Comparison of ENCODE assay signal across 16 mouse cellular contexts in genomic region chr13:32601315-32601714, GRCm38 (mm10).
A peak's percentile ranks its signal among the peaks of the same experiment; 100 is the strongest.
DNase-seq lines count a peak whose midpoint lies in the region; ATAC-seq lines count a peak whose summit lies in the region.
"Had no signal": no experiment of that assay in that cellular context is flagged by ENCODE, and none has a peak within 500 bp of the region (broad histone marks: within the 10 kb centered on the region; RNA-seq: fewer than 3 reads in every experiment).

No protein-coding gene starts in this region.

- intact Hi-C loops in left cerebral cortex, postnatal 4 days (cut with DNase I), result no loop called here

- WGBS in embryonic facial prominence, embryonic 14.5 days, result 49% methylated on average over 5 of the region's 5 CpGs

- DNase-seq in left cerebral cortex, postnatal 4 days, result peak; percentile 15
- no peak for DNase-seq in left cerebral cortex, adult 11 months (ENCODE audit: low spot score)
- DNase-seq in embryonic facial prominence, embryonic 14.5 days (ENCODE audit: low spot score), result no peak
- DNase-seq in gastrocnemius, postnatal 25 days, result peak; percentile 67
- DNase-seq in thymus, postnatal 4 days, result no peak
- DNase-seq in ovary, postnatal 10 days (ENCODE audit: low spot score), result no peak
- DNase-seq: cerebellum, postnatal 25 days; lung, embryonic 14.5 days; thymus, adult 2 months had no signal

- no peaks in the 10 kb centered on the region for H3K27me3 ChIP-seq in embryonic facial prominence, embryonic 14.5 days (replicated peaks; ENCODE audit: control insufficient read depth, insufficient read depth, low read length)
- H3K27me3 ChIP-seq: hindbrain, embryonic 15.5 days; liver, embryonic 12.5 days had no signal

- H3K4me2 ChIP-seq in embryonic facial prominence, embryonic 14.5 days (ENCODE audit: low read depth, low read length), result no peak overlapping the region
- H3K4me2 ChIP-seq: hindbrain, embryonic 15.5 days; liver, embryonic 12.5 days; lung, embryonic 14.5 days; midbrain, embryonic 11.5 days had no signal

- no peak overlapping the region for H3K9ac ChIP-seq in embryonic facial prominence, embryonic 14.5 days (ENCODE audit: low read depth, low read length)
- H3K9ac ChIP-seq: hindbrain, embryonic 15.5 days; liver, embryonic 12.5 days; lung, embryonic 14.5 days had no signal

- H3K4me3 ChIP-seq in embryonic facial prominence, embryonic 14.5 days (ENCODE audit: low read depth, low read length), result no peak overlapping the region
- H3K4me3 ChIP-seq: hindbrain, embryonic 15.5 days; liver, embryonic 12.5 days had no signal

- 0 out of 2 replicates have a peak overlapping the region, but pooled peaks have one; percentile 23 for H3K27ac ChIP-seq in embryonic facial prominence, embryonic 14.5 days (replicated peaks; ENCODE audit: low read depth, low read length)
- H3K27ac ChIP-seq: hindbrain, embryonic 15.5 days; liver, embryonic 12.5 days; macrophage had no signal

- H3K4me1 ChIP-seq in embryonic facial prominence, embryonic 14.5 days (ENCODE audit: control insufficient read depth, insufficient read depth, low read length), result peaks cover 4% of the 10 kb centered on the region; the same call in 1 of the 2 replicates
- H3K4me1 ChIP-seq: hindbrain, embryonic 15.5 days; liver, embryonic 12.5 days had no signal

- H3K36me3 ChIP-seq in embryonic facial prominence, embryonic 14.5 days (ENCODE audit: control insufficient read depth, insufficient read depth, low read length), result no peaks in the 10 kb centered on the region
- H3K36me3 ChIP-seq: hindbrain, embryonic 15.5 days; liver, embryonic 12.5 days had no signal

- no peak for ATAC-seq in embryonic facial prominence, embryonic 14.5 days (ENCODE audit: low read depth)
- no peak for ATAC-seq in monocyte, adult 5-6 weeks (replicated peaks; ENCODE audit: insufficient number of reproducible peaks, low FRiP score, low TSS enrichment, poor library complexity, severe bottlenecking)
- ATAC-seq: forebrain, embryonic 16.5 days; intestine, embryonic 16.5 days; liver, embryonic 12.5 days had no signal

- no peaks in the 10 kb centered on the region for H3K9me3 ChIP-seq in embryonic facial prominence, embryonic 14.5 days (ENCODE audit: control insufficient read depth, low read length)
- H3K9me3 ChIP-seq: hindbrain, embryonic 15.5 days; liver, embryonic 12.5 days had no signal

Comparison
In these comparisons a context has a peak if more than half of its experiments do, and no peak if none do; other contexts are left out.
1. DNase-seq: peak in left cerebral cortex, postnatal 4 days (single experiment) and gastrocnemius, postnatal 25 days (single experiment); none in left cerebral cortex, adult 11 months (single experiment), embryonic facial prominence, embryonic 14.5 days (single experiment), thymus, postnatal 4 days (single experiment) and ovary, postnatal 10 days (single experiment).